Mouse (Mus musculus) stomach, embryonic 14.5 days (tissue): Measurements from ENCODE around the gene B4galt4. TPM values are rescaled to one million over a fixed set of nuclear protein-coding genes. Genes with fewer than 3 reads are reported as not detected.
"Not testable (repeated sequence)": the region's sequence is repeated elsewhere in the genome, so short reads cannot be mapped to it uniquely, and the experiment has no call there.

Source experiments
- ATAC-seq: fragments of 200-750 bp; cut with Nextera tagmentation; 2 replicates; pipeline ENCODE4 v1.8.0; 2017; ENCODE audit warnings: low read depth, moderate TSS enrichment; ENCODE audit not compliant: insufficient number of reproducible peaks, insufficient read depth, low FRiP score
- H3K27ac ChIP-seq: fragments of 300-500 bp; sonication (generic); 2 replicates; pipeline ENCODE4 v1.5.1; 2014; ENCODE audit warnings: mild to moderate bottlenecking, low read length, moderate library complexity, mixed read lengths
- H3K27me3 ChIP-seq: fragments of 300-500 bp; sonication (generic); 2 replicates; pipeline ENCODE4 v1.6.1; 2014; ENCODE audit warnings: low read length, control low read depth, mixed read lengths; ENCODE audit not compliant: control insufficient read depth, insufficient read depth
- H3K36me3 ChIP-seq: fragments of 300-500 bp; sonication (generic); 2 replicates; pipeline ENCODE4 v1.6.1; 2014; ENCODE audit warnings: mild to moderate bottlenecking, control low read depth, low read length, moderate library complexity, mixed read lengths; ENCODE audit not compliant: control insufficient read depth, insufficient read depth
- H3K4me1 ChIP-seq: fragments of 300-500 bp; sonication (generic); 2 replicates; pipeline ENCODE4 v1.6.1; 2014; ENCODE audit warnings: low read length, control low read depth, mixed read lengths; ENCODE audit not compliant: control insufficient read depth, insufficient read depth
- H3K4me2 ChIP-seq: fragments of 300-500 bp; sonication (generic); replicated peaks from 2 replicates; pipeline ENCODE4 v1.6.1; 2014; ENCODE audit warnings: low read depth, low read length, control low read depth
- H3K4me3 ChIP-seq: fragments of 300-500 bp; sonication (generic); 2 replicates; pipeline ENCODE4 v1.5.1; 2014; ENCODE audit warnings: low read depth, low read length, control low read depth
- H3K9ac ChIP-seq: fragments of 300-500 bp; sonication (generic); replicated peaks from 2 replicates; pipeline ENCODE4 v1.6.1; 2014; ENCODE audit warnings: low read depth, mild to moderate bottlenecking, control low read depth, low read length, moderate library complexity, mixed read lengths
- H3K9me3 ChIP-seq: fragments of 300-500 bp; sonication (generic); 2 replicates; pipeline ENCODE4 v1.6.1; 2016; ENCODE audit warnings: low read depth, low read length, control low read depth; ENCODE audit not compliant: control insufficient read depth
- WGBS: fragments of 180-500 bp; shearing (Covaris S2); extraction: QIAGEN DNeasy Blood & Tissue Kit; methylation state at CpG from one replicate; pipeline ENCODE4 v1.1.7; 2014; 5-methylcytosine and 5-hydroxymethylcytosine counted together
- polyA plus RNA-seq: library from polyadenylated mRNA; unstranded; fragments of >200 nt; fragmentation: Nextera tagmentation; extraction: Ambion mirVana; gene quantifications from 2 replicates; pipeline ENCODE4 v1.2.1, GENCODE M21; 2014

B4galt4 gene
- polyA plus RNA-seq, 1 experiment from 2014 or later = 25.1 TPM

GRCm38 (mm10) chr16:38782524-38783067 lies 40.5 kb downstream of the B4galt4 start:
- ATAC-seq = no peak
- no peaks in the 10 kb centered on the region for H3K36me3 ChIP-seq
- H3K4me2 ChIP-seq = no peak overlapping the region
- WGBS = 47% methylated on average over 2 of the region's 2 CpGs
- no peak overlapping the region for H3K27ac ChIP-seq
- no peak overlapping the region for H3K4me3 ChIP-seq
- no peaks in the 10 kb centered on the region for H3K9me3 ChIP-seq
- no peak overlapping the region for H3K9ac ChIP-seq
- H3K4me1 ChIP-seq = no peaks in the 10 kb centered on the region
- H3K27me3 ChIP-seq = no peaks in the 10 kb centered on the region

GRCm38 (mm10) chr16:38785301-38785700 lies 43.2 kb downstream of the B4galt4 start:
- no peak overlapping the region for H3K9ac ChIP-seq
- no peak overlapping the region for H3K27ac ChIP-seq
- no peak for ATAC-seq
- H3K4me3 ChIP-seq = no peak overlapping the region
- H3K36me3 ChIP-seq = no peaks in the 10 kb centered on the region
- no peaks in the 10 kb centered on the region for H3K4me1 ChIP-seq
- WGBS = 76% methylated on average over 7 of the region's 7 CpGs
- H3K27me3 ChIP-seq = no peaks in the 10 kb centered on the region
- H3K9me3 ChIP-seq = no peaks in the 10 kb centered on the region
- no peak overlapping the region for H3K4me2 ChIP-seq

GRCm38 (mm10) chr16:38789016-38789415 lies 47.0 kb downstream of the B4galt4 start:
- 93% methylated on average over 2 of the region's 2 CpGs for WGBS
- Histone ChIP-seq H3K4me1 (no peaks in the 10 kb centered on the region), H3K9ac (no peak overlapping the region), H3K27ac (no peak overlapping the region), H3K9me3 (no peaks in the 10 kb centered on the region), H3K36me3 (no peaks in the 10 kb centered on the region), H3K27me3 (no peaks in the 10 kb centered on the region), H3K4me3 (no peak overlapping the region), H3K4me2 (no peak overlapping the region)
- no peak for ATAC-seq

- Histone ChIP-seq H3K9me3 (no peaks in the 10 kb centered on the region), H3K9ac (no peak overlapping the region), H3K4me3 (no peak overlapping the region), H3K27ac (no peak overlapping the region), H3K4me1 (no peaks in the 10 kb centered on the region), H3K36me3 (no peaks in the 10 kb centered on the region), H3K4me2 (no peak overlapping the region), H3K27me3 (no peaks in the 10 kb centered on the region)
- no peak for ATAC-seq
- 74% methylated on average over 3 of the region's 3 CpGs for WGBS
Observed at GRCm38 (mm10) chr16:38789966-38790365, 47.9 kb downstream of the B4galt4 start.

- H3K4me2 ChIP-seq = no peak overlapping the region
- H3K9ac ChIP-seq = no peak overlapping the region
- H3K36me3 ChIP-seq = no peaks in the 10 kb centered on the region
- H3K9me3 ChIP-seq = no peaks in the 10 kb centered on the region
- peak overlapping the region; percentile 48; the same call in 1 of the 2 replicates for H3K27ac ChIP-seq
- 54% methylated on average over 6 of the region's 6 CpGs for WGBS
- H3K4me1 ChIP-seq = no peaks in the 10 kb centered on the region
- no peak overlapping the region for H3K4me3 ChIP-seq
- H3K27me3 ChIP-seq = no peaks in the 10 kb centered on the region
- peak; percentile 77; the same call in 1 of the 2 replicates for ATAC-seq
Observed at GRCm38 (mm10) chr16:38793120-38793519, 51.1 kb downstream of the B4galt4 start.

- Histone ChIP-seq H3K4me1 (no peaks in the 10 kb centered on the region), H3K9ac (no peak overlapping the region), H3K36me3 (no peaks in the 10 kb centered on the region), H3K27ac (no peak overlapping the region), H3K4me2 (no peak overlapping the region), H3K4me3 (no peak overlapping the region), H3K27me3 (no peaks in the 10 kb centered on the region), H3K9me3 (no peaks in the 10 kb centered on the region)
- 36% methylated on average over 3 of the region's 3 CpGs for WGBS
- no peak for ATAC-seq
Observed at GRCm38 (mm10) chr16:38798957-38799450, 56.9 kb downstream of the B4galt4 start.

GRCm38 (mm10) chr16:38800091-38800490 lies 58.0 kb downstream of the B4galt4 start, which contains the start of gene Upk1b:
Gene Upk1b, minus strand, starts transcription at chr16:38800328.
- ATAC-seq = peak; percentile 63; the same call in 1 of the 2 replicates
- Histone ChIP-seq H3K27ac (no peak within 1 kb of the TSS), H3K9me3 (no peaks in the 10 kb centered on the region), H3K4me2 (peak within 1 kb of the TSS; percentile 29; the same call in 1 of the 2 replicates), H3K27me3 (no peaks in the 10 kb centered on the region), H3K9ac (no peak within 1 kb of the TSS), H3K4me1 (no peaks in the 10 kb centered on the region), H3K36me3 (no peaks in the 10 kb centered on the region), H3K4me3 (no peak within 1 kb of the TSS)
- WGBS = 20% methylated on average over 10 of the region's 10 CpGs

- not testable (repeated sequence) for H3K36me3 ChIP-seq, H3K9ac ChIP-seq, H3K9me3 ChIP-seq, H3K4me2 ChIP-seq, H3K27me3 ChIP-seq, ATAC-seq, H3K4me1 ChIP-seq, H3K27ac ChIP-seq, H3K4me3 ChIP-seq
- 88% methylated on average over 5 of the region's 5 CpGs for whole genome bisulfite sequencing
Observed at GRCm38 (mm10) chr16:38807796-38808195, 65.7 kb downstream of the B4galt4 start.

GRCm38 (mm10) chr16:38810196-38810595 lies 68.1 kb downstream of the B4galt4 start:
- 58% methylated on average over 5 of the region's 5 CpGs for WGBS

More at GRCm38 (mm10) chr16:38810196-38810595, 68.1 kb downstream of the B4galt4 start:
- Histone ChIP-seq H3K27ac (no peak overlapping the region), H3K9ac (no peak overlapping the region), H3K36me3 (no peaks in the 10 kb centered on the region), H3K4me3 (no peak overlapping the region), H3K4me2 (no peak overlapping the region), H3K4me1 (no peaks in the 10 kb centered on the region), H3K9me3 (no peaks in the 10 kb centered on the region), H3K27me3 (no peaks in the 10 kb centered on the region)
- ATAC-seq = no peak
